Mouse (Mus musculus): ENCODE results near the gene Cgn.

GRCm38 (mm10) chr3:94787122-94787780 is 959 bp upstream of the Cgn start:
- TF ChIP-seq CTCF (IDR thresholded peaks at IDR 0.05; ENCODE audit: low read depth) (no peak), EP300 (IDR thresholded peaks at IDR 0.05; ENCODE audit: low read depth) (no peak)
